9 mouse cellular contexts compared by ENCODE assay signal in the genomic region with DNA sequence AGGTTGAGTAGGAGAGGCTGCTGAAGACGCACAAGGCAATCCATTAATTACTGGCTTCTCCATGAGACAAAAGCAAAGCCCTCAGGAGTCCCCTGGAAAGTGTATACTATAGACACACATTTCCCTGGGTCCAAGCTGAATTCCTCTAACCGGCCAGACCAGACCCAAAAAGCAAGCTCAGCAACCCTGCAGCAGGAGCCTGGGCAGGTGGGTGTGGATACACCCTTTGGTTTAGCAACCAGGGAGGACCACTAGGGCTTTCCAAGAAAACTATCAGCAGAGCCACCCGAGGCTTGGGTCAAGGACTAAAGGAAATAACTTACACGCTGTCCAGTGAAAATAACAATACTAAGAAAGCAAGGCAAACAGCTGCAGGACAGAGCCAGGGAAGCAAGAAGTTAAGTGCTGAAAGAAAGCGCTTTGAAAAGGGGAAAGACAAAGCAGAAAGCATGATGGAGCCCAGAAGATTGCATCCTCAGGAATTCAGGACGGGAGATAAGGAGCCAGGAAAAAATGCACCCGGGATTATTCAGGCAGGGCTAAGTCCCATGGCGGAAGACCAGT. TPM values are rescaled to one million over a fixed set of nuclear protein-coding genes. Genes with fewer than 3 reads are reported as not detected.
DNase-seq lines count a peak whose midpoint lies in the region; ATAC-seq and TF ChIP-seq lines count a peak whose summit lies in the region.
"Had no signal": no experiment of that assay in that cellular context is flagged by ENCODE, and none has a peak within 500 bp of the region (broad histone marks: within the 10 kb centered on the region; RNA-seq: fewer than 3 reads in every experiment).

No protein-coding gene starts in this region.

- H3K79me2 ChIP-seq in heart, adult 2 months (replicated peaks; ENCODE audit: control insufficient read depth, insufficient read depth, low read length), result no peaks in the 10 kb centered on the region

- H3K4me3 ChIP-seq in heart, adult 2 months, result peak overlapping the region; percentile 65; the same call in 1 of the 2 replicates
- peak overlapping the region; percentile 84 for H3K4me3 ChIP-seq in E14TG2a.4 (replicated peaks; ENCODE audit: low read length)
- H3K4me3 ChIP-seq in forebrain, embryonic 16.5 days (replicated peaks; ENCODE audit: low read length), result peak overlapping the region; percentile 84
- peak overlapping the region; percentile 60 for H3K4me3 ChIP-seq in liver, embryonic 13.5 days (replicated peaks)

- ATAC-seq in forebrain, embryonic 16.5 days, result no peak
- no peak for ATAC-seq in liver, embryonic 13.5 days (ENCODE audit: low read depth)

- TF ChIP-seq EP300 in heart, adult 2 months (IDR thresholded peaks at IDR 0.05; ENCODE audit: insufficient read depth, low read depth, low read length), result no peak

- H3K9ac ChIP-seq in heart, adult 2 months (ENCODE audit: low read depth, low read length), result peak overlapping the region; percentile 61
- H3K9ac ChIP-seq in forebrain, embryonic 16.5 days (replicated peaks; ENCODE audit: low read depth, low read length), result peak overlapping the region; percentile 90
- H3K9ac ChIP-seq in liver, embryonic 13.5 days, result no peak overlapping the region

- peaks cover 5% of the 10 kb centered on the region for H3K4me1 ChIP-seq in heart, adult 2 months (ENCODE audit: control insufficient read depth, insufficient read depth, low read length)
- peaks cover 68% of the 10 kb centered on the region for H3K4me1 ChIP-seq in E14TG2a.4 (replicated peaks; ENCODE audit: low read depth, low read length)
- peaks cover 6% of the 10 kb centered on the region; the same call in 1 of the 2 replicates for H3K4me1 ChIP-seq in forebrain, embryonic 16.5 days (replicated peaks; ENCODE audit: control insufficient read depth, insufficient read depth, low read length)
- H3K4me1 ChIP-seq in liver, embryonic 13.5 days (replicated peaks), result peaks cover 16% of the 10 kb centered on the region

- 30% methylated on average over 8 of the region's 8 CpGs for WGBS in heart, adult 2 months
- WGBS in forebrain, embryonic 16.5 days, result 6% methylated on average over 8 of the region's 8 CpGs
- WGBS in liver, embryonic 13.5 days (ENCODE audit: insufficient replicate concordance), result 53% methylated on average over 8 of the region's 8 CpGs

- intact Hi-C loops in heart, adult 2 months (cut with DNase I), result no loop called here

- no peak overlapping the region for H3K27ac ChIP-seq in heart, adult 2 months
- H3K27ac ChIP-seq in forebrain, embryonic 16.5 days (ENCODE audit: low read length), result peak overlapping the region; percentile 72
- no peak overlapping the region for H3K27ac ChIP-seq in liver, embryonic 13.5 days

- H3K4me2 ChIP-seq in forebrain, embryonic 16.5 days (ENCODE audit: low read length), result peak overlapping the region; percentile 88
- peak overlapping the region; percentile 86 for H3K4me2 ChIP-seq in liver, embryonic 13.5 days

- TF ChIP-seq POLR2A in heart, adult 2 months (IDR thresholded peaks at IDR 0.05; ENCODE audit: insufficient read depth, low read depth, low read length), result no peak

- no peaks in the 10 kb centered on the region for H3K9me3 ChIP-seq in E14TG2a.4 (ENCODE audit: low read length)
- no peaks in the 10 kb centered on the region; the same call in 1 of the 2 replicates for H3K9me3 ChIP-seq in forebrain, embryonic 16.5 days (ENCODE audit: control insufficient read depth, low read length)
- H3K9me3 ChIP-seq in liver, embryonic 13.5 days (replicated peaks), result no peaks in the 10 kb centered on the region

- H3K27me3 ChIP-seq in heart, adult 2 months (ENCODE audit: control insufficient read depth, insufficient read depth, low read length), result no peaks in the 10 kb centered on the region
- peaks cover 36% of the 10 kb centered on the region for H3K27me3 ChIP-seq in E14TG2a.4 (ENCODE audit: insufficient read depth, low read length)
- H3K27me3 ChIP-seq in forebrain, embryonic 16.5 days (replicated peaks; ENCODE audit: control insufficient read depth, insufficient read depth, low read length), result no peaks in the 10 kb centered on the region
- H3K27me3 ChIP-seq in liver, embryonic 13.5 days, result peaks cover 20% of the 10 kb centered on the region

- TF ChIP-seq CTCF in heart, adult 2 months (IDR thresholded peaks at IDR 0.05), result no peak
- TF ChIP-seq CTCF in E14TG2a.4 (conservative IDR thresholded peaks at IDR 0.05; ENCODE audit: low read length), result no peak

- DNase-seq in heart, adult 2 months, result no peak
- DNase-seq in heart, adult 8-10 months (ENCODE audit: low spot score), result no peak
- DNase-seq in liver, embryonic 13.5 days, result no peak
- DNase-seq in thymus, postnatal 14 days, result no peak
- no peak for DNase-seq in spleen, adult 18-20 months
- DNase-seq in layer of hippocampus, adult 9-11 months, result no peak
- DNase-seq: gastrocnemius, postnatal 25 days had no signal

- no peaks in the 10 kb centered on the region for H3K36me3 ChIP-seq in heart, adult 2 months (ENCODE audit: control insufficient read depth, insufficient read depth, low read length)
- no peaks in the 10 kb centered on the region for H3K36me3 ChIP-seq in E14TG2a.4 (ENCODE audit: insufficient read depth, low read length)
- H3K36me3 ChIP-seq in forebrain, embryonic 16.5 days (ENCODE audit: control insufficient read depth, insufficient read depth), result peaks cover 3% of the 10 kb centered on the region; the same call in 1 of the 2 replicates
- H3K36me3 ChIP-seq in liver, embryonic 13.5 days, result peaks cover 6% of the 10 kb centered on the region; the same call in 1 of the 2 replicates

RNA-seq across cellular contexts. Expression of a gene that starts 27.5 kb away (rescaled TPM):
- 1 to 10 TPM; 3.4 to 4.2 TPM for total RNA-seq in heart, adult 2 months (2021)
- 3.6 and 4.7 TPM in 2 replicates for polyA plus RNA-seq in heart, adult 2 months (2012; rRNA removed)
- total RNA-seq in heart, adult 8-10 months (2022), result 1 to 10 TPM; 4.7 to 5.8 (median 5.1) TPM
- polyA plus RNA-seq in forebrain, embryonic 16.5 days (2015; fragmentation: Nextera tagmentation; extraction: Ambion mirVana), result 19.5 and 21.0 TPM in 2 replicates
- 5.6 and 6.4 TPM in 2 replicates for polyA plus RNA-seq in liver, embryonic 13.5 days (2015; fragmentation: Nextera tagmentation; extraction: Ambion mirVana)
